Mouse (Mus musculus): Measurements from ENCODE around the gene Tuba3a. TPM values are rescaled to one million over a fixed set of nuclear protein-coding genes. Genes with fewer than 3 reads are reported as not detected.
"Not testable (repeated sequence)": the region's sequence is repeated elsewhere in the genome, so short reads cannot be mapped to it uniquely, and the experiment has no call there.

The Tuba3a gene
- polyA plus RNA-seq, 1 experiment from 2014 or later: 0.45 TPM

DNA sequence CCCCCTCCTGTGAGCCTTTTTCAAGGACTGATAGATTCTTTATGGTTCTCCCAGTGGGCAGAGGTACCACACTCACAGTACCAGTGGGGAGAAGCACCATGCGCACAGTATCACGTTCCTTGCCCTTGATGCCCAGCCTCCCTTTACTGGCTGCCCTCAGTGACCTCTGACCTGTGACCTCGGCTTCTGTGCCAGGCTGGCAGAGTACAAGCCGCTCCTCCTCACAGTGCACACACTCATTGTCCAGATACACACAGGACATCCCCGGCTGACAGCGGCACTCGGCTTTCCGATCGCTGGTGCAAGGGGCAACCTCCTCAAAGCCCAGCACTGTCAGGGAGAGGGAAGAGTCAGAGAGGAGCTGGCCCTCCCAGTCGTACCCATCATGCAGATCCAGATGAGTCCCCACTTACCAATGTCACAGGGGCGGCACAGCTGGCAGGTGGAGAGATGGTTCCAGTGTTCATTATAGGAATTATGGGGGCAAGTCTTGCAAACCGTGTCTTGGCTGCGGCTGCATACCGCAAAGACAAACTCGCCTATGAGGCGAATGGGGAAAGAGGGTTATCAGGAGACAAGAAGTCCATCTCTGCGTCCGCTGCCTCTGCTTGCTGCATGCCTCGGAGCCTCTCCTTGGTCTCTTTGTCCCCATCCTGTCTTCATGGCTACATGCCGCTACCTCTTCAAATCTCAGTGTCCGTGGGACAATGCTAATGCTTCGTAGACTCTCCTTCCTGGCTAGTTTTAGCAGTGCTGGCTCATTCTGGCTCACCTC is 26.9 kb upstream of the Tuba3a start:
- Histone ChIP-seq H3K36me3 (ENCODE audit: control insufficient read depth, insufficient read depth, low read length) (peaks cover 11% of the 10 kb centered on the region; the same call in 1 of the 2 replicates), H3K27me3 (replicated peaks; ENCODE audit: control insufficient read depth, insufficient read depth, low read length) (no peaks in the 10 kb centered on the region), H3K4me3 (ENCODE audit: low read depth, low read length) (peak overlapping the region; percentile 53), H3K4me2 (ENCODE audit: low read depth, low read length) (peak overlapping the region; percentile 83), H3K9ac (ENCODE audit: low read depth, low read length) (peak overlapping the region; percentile 85), H3K4me1 (ENCODE audit: control insufficient read depth, insufficient read depth, low read length) (peaks cover 34% of the 10 kb centered on the region), H3K27ac (replicated peaks; ENCODE audit: low read depth, low read length) (peak overlapping the region; percentile 68), H3K9me3 (ENCODE audit: control insufficient read depth, low read length) (no peaks in the 10 kb centered on the region)
- no peak for DNase-seq (ENCODE audit: low spot score)
- WGBS: 66% methylated on average over 22 of the region's 22 CpGs
- no peak for ATAC-seq (ENCODE audit: low read depth)

DNA sequence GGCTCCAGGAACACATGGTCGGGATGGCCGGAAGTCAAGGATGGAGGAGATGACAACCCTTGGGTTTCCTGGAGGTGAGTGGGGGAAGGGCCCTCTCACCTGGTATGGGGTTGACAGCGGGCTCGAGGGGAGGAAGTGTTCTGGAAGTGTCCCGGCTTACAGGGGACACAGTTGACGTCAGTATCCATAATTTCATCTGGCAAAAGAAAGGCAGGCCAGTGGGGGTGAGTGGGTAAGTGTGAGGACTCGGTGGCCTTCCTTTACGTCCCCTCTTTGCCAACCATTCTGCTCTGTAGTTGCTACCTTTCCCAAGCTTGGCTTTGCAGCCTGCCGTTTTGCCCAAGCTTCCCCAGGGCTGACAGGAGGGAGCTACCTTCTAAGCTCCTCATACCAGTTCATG is 26.3 kb upstream of the Tuba3a start:
- Histone ChIP-seq H3K9ac (ENCODE audit: low read depth, low read length) (no peak overlapping the region), H3K36me3 (ENCODE audit: control insufficient read depth, insufficient read depth, low read length) (peaks cover 11% of the 10 kb centered on the region; the same call in 1 of the 2 replicates), H3K4me2 (ENCODE audit: low read depth, low read length) (peak overlapping the region; percentile 83), H3K27ac (replicated peaks; ENCODE audit: low read depth, low read length) (no peak overlapping the region), H3K4me3 (ENCODE audit: low read depth, low read length) (peak overlapping the region; percentile 53), H3K9me3 (ENCODE audit: control insufficient read depth, low read length) (no peaks in the 10 kb centered on the region), H3K4me1 (ENCODE audit: control insufficient read depth, insufficient read depth, low read length) (peaks cover 34% of the 10 kb centered on the region), H3K27me3 (replicated peaks; ENCODE audit: control insufficient read depth, insufficient read depth, low read length) (no peaks in the 10 kb centered on the region)
- 70% methylated on average over 9 of the region's 9 CpGs for WGBS
- no peak for ATAC-seq (ENCODE audit: low read depth)
- DNase-seq (ENCODE audit: low spot score): no peak

DNA sequence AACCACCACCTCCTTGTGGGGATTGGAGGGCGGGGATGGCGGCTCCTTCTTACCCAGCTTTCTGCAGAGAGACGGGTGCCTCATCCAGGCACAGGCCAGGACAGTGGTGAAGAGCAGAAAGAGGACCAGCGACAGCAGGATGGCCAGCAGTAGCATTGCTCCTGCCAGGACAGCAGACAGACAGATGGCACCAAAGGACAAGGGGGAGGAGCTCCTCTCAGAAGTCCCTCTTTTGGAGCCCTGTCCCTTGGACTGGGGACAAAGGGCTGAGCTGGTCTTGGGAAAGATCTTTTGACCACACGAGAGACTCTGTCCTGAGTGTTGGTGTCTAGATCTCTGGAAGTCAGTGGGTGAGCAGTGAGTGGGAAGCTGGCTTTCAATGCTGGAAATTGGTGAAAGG is 23.6 kb upstream of the Tuba3a start:
- Histone ChIP-seq H3K4me3 (ENCODE audit: low read depth, low read length) (no peak overlapping the region), H3K4me1 (ENCODE audit: control insufficient read depth, insufficient read depth, low read length) (peaks cover 33% of the 10 kb centered on the region), H3K9ac (ENCODE audit: low read depth, low read length) (no peak overlapping the region), H3K9me3 (ENCODE audit: control insufficient read depth, low read length) (no peaks in the 10 kb centered on the region), H3K27me3 (replicated peaks; ENCODE audit: control insufficient read depth, insufficient read depth, low read length) (no peaks in the 10 kb centered on the region), H3K27ac (replicated peaks; ENCODE audit: low read depth, low read length) (no peak overlapping the region), H3K36me3 (ENCODE audit: control insufficient read depth, insufficient read depth, low read length) (peaks cover 17% of the 10 kb centered on the region), H3K4me2 (ENCODE audit: low read depth, low read length) (no peak overlapping the region)
- 35% methylated on average over 5 of the region's 5 CpGs for WGBS
- ATAC-seq (ENCODE audit: low read depth): no peak
- DNase-seq (ENCODE audit: low spot score): no peak

DNA sequence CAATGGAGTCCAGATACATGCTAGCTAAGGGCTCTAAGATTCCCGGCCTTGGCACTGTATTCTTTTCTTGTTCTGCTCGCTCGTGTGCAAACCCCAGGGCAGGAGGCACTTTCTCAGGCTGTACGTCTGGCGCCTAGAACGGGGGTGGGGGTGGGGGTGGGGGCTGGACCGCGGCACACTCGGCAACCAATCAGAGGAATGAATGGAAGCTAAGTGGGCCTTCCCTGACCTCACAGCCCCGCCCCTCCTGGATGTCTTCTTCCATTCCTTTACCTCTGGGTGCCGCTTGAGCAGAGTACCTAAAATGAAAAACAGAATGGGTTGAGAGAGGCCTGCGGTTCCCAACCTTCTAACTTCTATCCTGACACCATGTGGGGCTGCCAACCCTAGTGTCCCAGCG is 23.1 kb upstream of the Tuba3a start:
- H3K36me3 ChIP-seq (ENCODE audit: control insufficient read depth, insufficient read depth, low read length): peaks cover 17% of the 10 kb centered on the region
- H3K9me3 ChIP-seq (ENCODE audit: control insufficient read depth, low read length): no peaks in the 10 kb centered on the region
- no peak overlapping the region for H3K9ac ChIP-seq (ENCODE audit: low read depth, low read length)
- DNase-seq (ENCODE audit: low spot score) (peak; percentile 54), ATAC-seq (ENCODE audit: low read depth) (no peak)
- WGBS: 14% methylated on average over 13 of the region's 13 CpGs
- H3K27ac ChIP-seq (replicated peaks; ENCODE audit: low read depth, low read length): no peak overlapping the region
- H3K4me3 ChIP-seq (ENCODE audit: low read depth, low read length): no peak overlapping the region
- no peaks in the 10 kb centered on the region for H3K27me3 ChIP-seq (replicated peaks; ENCODE audit: control insufficient read depth, insufficient read depth, low read length)
- 0 out of 2 replicates have a peak overlapping the region, but pooled peaks have one; percentile 12 for H3K4me2 ChIP-seq (ENCODE audit: low read depth, low read length)
- peaks cover 28% of the 10 kb centered on the region for H3K4me1 ChIP-seq (ENCODE audit: control insufficient read depth, insufficient read depth, low read length)

DNA sequence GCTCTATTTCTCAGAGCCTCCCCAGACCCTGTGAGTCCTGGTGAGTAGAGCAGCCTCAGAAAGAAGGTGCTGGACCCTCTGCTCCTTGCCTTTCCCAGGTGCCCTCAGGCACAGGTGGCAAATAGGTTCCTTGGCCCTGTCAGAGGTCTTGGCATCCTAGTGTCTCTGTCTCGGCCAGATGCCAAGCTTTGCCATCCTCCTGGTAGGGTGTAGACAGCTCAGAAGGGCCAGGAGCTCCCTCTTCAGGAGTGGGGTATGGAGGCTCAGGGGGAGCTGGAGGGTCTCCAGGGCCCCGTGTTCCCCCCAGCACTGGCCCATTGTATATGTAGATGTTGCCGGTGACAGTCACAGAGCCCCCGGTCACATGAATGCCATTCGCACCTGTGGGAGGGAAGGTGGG is 21.2 kb upstream of the Tuba3a start:
- Histone ChIP-seq H3K27me3 (replicated peaks; ENCODE audit: control insufficient read depth, insufficient read depth, low read length) (no peaks in the 10 kb centered on the region), H3K9ac (ENCODE audit: low read depth, low read length) (no peak overlapping the region), H3K4me3 (ENCODE audit: low read depth, low read length) (no peak overlapping the region), H3K9me3 (ENCODE audit: control insufficient read depth, low read length) (no peaks in the 10 kb centered on the region), H3K4me1 (ENCODE audit: control insufficient read depth, insufficient read depth, low read length) (peaks cover 12% of the 10 kb centered on the region), H3K36me3 (ENCODE audit: control insufficient read depth, insufficient read depth, low read length) (peaks cover 17% of the 10 kb centered on the region), H3K27ac (replicated peaks; ENCODE audit: low read depth, low read length) (no peak overlapping the region), H3K4me2 (ENCODE audit: low read depth, low read length) (no peak overlapping the region)
- no peak for DNase-seq (ENCODE audit: low spot score)
- no peak for ATAC-seq (ENCODE audit: low read depth)
- 93% methylated on average over 5 of the region's 5 CpGs for WGBS

DNA sequence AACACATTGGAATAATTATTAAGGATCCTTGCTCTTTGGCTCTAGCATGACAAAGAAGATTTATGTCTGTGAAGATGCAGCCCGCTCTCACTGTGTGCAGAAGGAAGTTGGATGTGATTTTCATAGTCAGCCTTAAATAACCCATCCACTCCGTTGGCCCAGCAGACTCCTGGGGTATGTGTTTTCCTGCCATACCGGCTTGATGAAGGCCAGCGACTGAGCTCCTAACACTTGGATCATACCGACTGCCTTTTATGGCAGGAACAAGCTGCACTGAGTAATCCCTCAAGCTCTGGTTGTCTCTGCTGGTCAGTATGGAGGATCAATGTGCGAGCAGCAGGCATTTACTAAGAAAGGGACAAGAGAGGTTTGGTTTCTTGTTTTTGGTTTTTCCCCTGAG is 19.6 kb upstream of the Tuba3a start:
- Histone ChIP-seq H3K27ac (replicated peaks; ENCODE audit: low read depth, low read length) (no peak overlapping the region), H3K4me3 (ENCODE audit: low read depth, low read length) (no peak overlapping the region), H3K9me3 (ENCODE audit: control insufficient read depth, low read length) (no peaks in the 10 kb centered on the region), H3K4me2 (ENCODE audit: low read depth, low read length) (no peak overlapping the region), H3K27me3 (replicated peaks; ENCODE audit: control insufficient read depth, insufficient read depth, low read length) (no peaks in the 10 kb centered on the region), H3K36me3 (ENCODE audit: control insufficient read depth, insufficient read depth, low read length) (peaks cover 12% of the 10 kb centered on the region), H3K4me1 (ENCODE audit: control insufficient read depth, insufficient read depth, low read length) (peaks cover 4% of the 10 kb centered on the region; the same call in 1 of the 2 replicates), H3K9ac (ENCODE audit: low read depth, low read length) (no peak overlapping the region)
- 74% methylated on average over 6 of the region's 6 CpGs for WGBS
- ATAC-seq (ENCODE audit: low read depth): no peak
- no peak for DNase-seq (ENCODE audit: low spot score)

DNA sequence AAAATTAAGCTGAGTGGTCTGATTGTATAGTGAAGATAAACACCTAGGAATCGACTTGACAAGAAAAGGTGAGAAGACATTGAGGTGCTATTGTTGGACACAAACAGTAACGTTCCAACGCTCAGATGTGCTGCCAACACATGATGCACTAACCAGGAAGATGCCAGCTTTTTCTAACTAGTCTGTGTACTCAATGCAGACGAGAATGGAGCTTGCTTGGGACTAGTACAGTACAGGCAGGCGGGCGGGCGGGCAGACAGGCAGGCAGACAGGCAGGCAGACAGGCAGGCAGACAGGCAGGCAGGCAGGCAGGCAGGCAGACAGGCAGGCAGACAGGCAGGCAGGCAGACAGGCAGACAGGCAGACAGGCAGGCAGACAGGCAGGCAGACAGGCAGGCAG is 18.6 kb upstream of the Tuba3a start:
- ATAC-seq (ENCODE audit: low read depth); DNase-seq (ENCODE audit: low spot score); H3K36me3 ChIP-seq (ENCODE audit: control insufficient read depth, insufficient read depth, low read length); H3K27me3 ChIP-seq (replicated peaks; ENCODE audit: control insufficient read depth, insufficient read depth, low read length); H3K9me3 ChIP-seq (ENCODE audit: control insufficient read depth, low read length); H3K27ac ChIP-seq (replicated peaks; ENCODE audit: low read depth, low read length); H3K4me1 ChIP-seq (ENCODE audit: control insufficient read depth, insufficient read depth, low read length); H3K9ac ChIP-seq (ENCODE audit: low read depth, low read length); H3K4me3 ChIP-seq (ENCODE audit: low read depth, low read length); H3K4me2 ChIP-seq (ENCODE audit: low read depth, low read length): not testable (repeated sequence)
- 85% methylated on average over 7 of the region's 7 CpGs for WGBS

DNA sequence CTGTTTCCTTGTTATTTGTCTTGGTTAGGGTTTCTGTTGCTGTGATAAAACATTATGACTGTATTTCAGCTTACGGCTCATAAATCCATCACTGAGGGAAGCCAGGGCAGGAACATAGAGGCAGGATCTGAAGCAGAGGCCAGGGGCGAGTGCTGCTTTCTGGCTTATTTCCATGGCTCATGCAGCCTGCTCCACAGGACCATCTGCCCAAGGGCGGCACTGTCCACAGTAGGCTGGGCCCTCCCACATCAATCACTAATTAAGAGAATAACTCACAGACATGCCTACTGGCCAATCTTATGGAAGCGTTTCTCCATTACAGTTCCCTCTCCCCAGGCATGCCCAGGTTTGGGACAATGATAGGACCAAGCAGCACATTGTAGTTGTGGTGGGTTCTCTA is 17.4 kb upstream of the Tuba3a start:
- no peak overlapping the region for H3K4me2 ChIP-seq (ENCODE audit: low read depth, low read length)
- ATAC-seq (ENCODE audit: low read depth): no peak
- no peaks in the 10 kb centered on the region for H3K9me3 ChIP-seq (ENCODE audit: control insufficient read depth, low read length)
- H3K36me3 ChIP-seq (ENCODE audit: control insufficient read depth, insufficient read depth, low read length): peaks cover 9% of the 10 kb centered on the region
- no peak overlapping the region for H3K27ac ChIP-seq (replicated peaks; ENCODE audit: low read depth, low read length)
- no peak overlapping the region for H3K9ac ChIP-seq (ENCODE audit: low read depth, low read length)
- WGBS: 72% methylated on average over 4 of the region's 4 CpGs
- no peak overlapping the region for H3K4me3 ChIP-seq (ENCODE audit: low read depth, low read length)
- no peaks in the 10 kb centered on the region for H3K4me1 ChIP-seq (ENCODE audit: control insufficient read depth, insufficient read depth, low read length)
- no peaks in the 10 kb centered on the region for H3K27me3 ChIP-seq (replicated peaks; ENCODE audit: control insufficient read depth, insufficient read depth, low read length)
- no peak for DNase-seq (ENCODE audit: low spot score)
